Comparison of ENCODE assay signal across 9 mouse cellular contexts in genomic region chr2:158625697-158626096, GRCm38 (mm10). TPM values are rescaled to one million over a fixed set of nuclear protein-coding genes. Genes with fewer than 3 reads are reported as not detected.
DNase-seq lines count a peak whose midpoint lies in the region; ATAC-seq and TF ChIP-seq lines count a peak whose summit lies in the region.
"Had no signal": no experiment of that assay in that cellular context is flagged by ENCODE, and none has a peak within 500 bp of the region (broad histone marks: within the 10 kb centered on the region; RNA-seq: fewer than 3 reads in every experiment).

No protein-coding gene starts in this region.

- H3K4me3 ChIP-seq in layer of hippocampus, adult 2 months, result peak overlapping the region; percentile 93
- peak overlapping the region; percentile 84 for H3K4me3 ChIP-seq in embryonic facial prominence, embryonic 12.5 days
- H3K4me3 ChIP-seq in intestine, embryonic 15.5 days (replicated peaks), result peak overlapping the region; percentile 91
- H3K4me3 ChIP-seq in neural tube, embryonic 12.5 days, result peak overlapping the region; percentile 73

- H3K36me3 ChIP-seq in embryonic facial prominence, embryonic 12.5 days, result peaks cover 26% of the 10 kb centered on the region
- H3K36me3 ChIP-seq in intestine, embryonic 15.5 days, result peaks cover 5% of the 10 kb centered on the region; the same call in 1 of the 2 replicates
- peaks cover 21% of the 10 kb centered on the region for H3K36me3 ChIP-seq in neural tube, embryonic 12.5 days

- peak overlapping the region; percentile 78 for H3K4me2 ChIP-seq in embryonic facial prominence, embryonic 12.5 days (replicated peaks)
- peak overlapping the region; percentile 77 for H3K4me2 ChIP-seq in intestine, embryonic 15.5 days (replicated peaks)
- H3K4me2 ChIP-seq in neural tube, embryonic 12.5 days (replicated peaks), result peak overlapping the region; percentile 77

- H3K27me3 ChIP-seq in embryonic facial prominence, embryonic 12.5 days, result peaks cover 10% of the 10 kb centered on the region; the same call in 1 of the 2 replicates
- peaks cover 13% of the 10 kb centered on the region for H3K27me3 ChIP-seq in intestine, embryonic 15.5 days (replicated peaks)
- peaks cover 12% of the 10 kb centered on the region for H3K27me3 ChIP-seq in neural tube, embryonic 12.5 days (replicated peaks)

- H3K9me3 ChIP-seq in embryonic facial prominence, embryonic 12.5 days, result no peaks in the 10 kb centered on the region
- no peaks in the 10 kb centered on the region for H3K9me3 ChIP-seq in intestine, embryonic 15.5 days
- no peaks in the 10 kb centered on the region for H3K9me3 ChIP-seq in neural tube, embryonic 12.5 days

- no peak for DNase-seq in layer of hippocampus, adult 2 months (ENCODE audit: low spot score in 2 of 2)
- DNase-seq in layer of hippocampus, postnatal 25 days (ENCODE audit: extremely low spot score in 1 of 2, low spot score in 1 of 2), result no peak
- DNase-seq in right cerebral cortex, postnatal 10 days (ENCODE audit: low spot score in 2 of 2), result no peak

- WGBS in embryonic facial prominence, embryonic 12.5 days, result 40% methylated on average over 8 of the region's 8 CpGs
- WGBS in intestine, embryonic 15.5 days, result 30% methylated on average over 8 of the region's 8 CpGs
- 46% methylated on average over 8 of the region's 8 CpGs for WGBS in neural tube, embryonic 12.5 days

- no peak for ATAC-seq in embryonic facial prominence, embryonic 12.5 days (ENCODE audit: insufficient number of reproducible peaks, insufficient read depth, low FRiP score, low TSS enrichment)
- no peak for ATAC-seq in intestine, embryonic 15.5 days
- no peak for ATAC-seq in neural tube, embryonic 12.5 days (ENCODE audit: low FRiP score, low read depth)
- ATAC-seq in megakaryocyte-erythroid progenitor cell, adult 5-6 weeks (replicated peaks; ENCODE audit: low FRiP score, low TSS enrichment, poor library complexity, severe bottlenecking), result no peak
- no peak for ATAC-seq in inflammation-experienced regulatory T-cells, adult 6 months

- no peak for TF ChIP-seq CTCF in layer of hippocampus, adult 2 months (conservative IDR thresholded peaks at IDR 0.05)

- H3K9ac ChIP-seq in embryonic facial prominence, embryonic 12.5 days, result peak overlapping the region; percentile 82
- H3K9ac ChIP-seq in intestine, embryonic 15.5 days, result peak overlapping the region; percentile 84
- peak overlapping the region; percentile 79 for H3K9ac ChIP-seq in neural tube, embryonic 12.5 days

- peaks cover 12% of the 10 kb centered on the region for H3K4me1 ChIP-seq in embryonic facial prominence, embryonic 12.5 days
- H3K4me1 ChIP-seq in intestine, embryonic 15.5 days (replicated peaks), result 0 out of 2 replicates have a peak, but pooled peaks cover 5% of the 10 kb centered on the region
- H3K4me1 ChIP-seq in neural tube, embryonic 12.5 days, result peaks cover 15% of the 10 kb centered on the region

- peak overlapping the region; percentile 96 for H3K27ac ChIP-seq in layer of hippocampus, adult 2 months
- H3K27ac ChIP-seq in embryonic facial prominence, embryonic 12.5 days, result no peak overlapping the region
- H3K27ac ChIP-seq in intestine, embryonic 15.5 days, result no peak overlapping the region
- H3K27ac ChIP-seq in neural tube, embryonic 12.5 days, result no peak overlapping the region

RNA-seq across cellular contexts. Expression of gene Actr5, which starts 1.0 kb away (rescaled TPM):
- 10 to 100 TPM; 11.3 to 12.8 TPM for total RNA-seq in layer of hippocampus, adult 2 months (2021)
- 10 to 100 TPM; 10.0 to 10.2 TPM for total RNA-seq in layer of hippocampus, postnatal 25 days (2021)
- polyA plus RNA-seq in embryonic facial prominence, embryonic 12.5 days (2016; fragmentation: Nextera tagmentation; extraction: Ambion mirVana), result 20.9 and 23.1 TPM in 2 replicates
- polyA plus RNA-seq in intestine, embryonic 15.5 days (2015; fragmentation: Nextera tagmentation; extraction: Ambion mirVana), result 9.3 and 9.4 TPM in 2 replicates
- 20.3 and 20.5 TPM in 2 replicates for polyA plus RNA-seq in neural tube, embryonic 12.5 days (2016; fragmentation: Nextera tagmentation; extraction: Ambion mirVana)
- 13.8 and 21.1 TPM in 2 replicates for total RNA-seq in megakaryocyte-erythroid progenitor cell, adult 5-6 weeks (2014; fragmentation: Nextera tagmentation)
- 16.2 and 31.5 TPM in 2 replicates for total RNA-seq in megakaryocyte-erythroid progenitor cell, adult 5-6 weeks (2017)
- 1 to 10 TPM; 2.5 to 5.2 (median 2.8) TPM for polyA plus RNA-seq in inflammation-experienced regulatory T-cells, adult 6 months (2017; shearing (Covaris generic))

RNA-seq across cellular contexts. Expression of gene Slc32a1, which starts 15.1 kb away (rescaled TPM):
- total RNA-seq in layer of hippocampus, adult 2 months (2021), result 10 to 100 TPM; 63.9 to 65.4 TPM
- total RNA-seq in layer of hippocampus, postnatal 25 days (2021), result 10 to 100 TPM; 68.3 to 77.6 TPM
- polyA plus RNA-seq in embryonic facial prominence, embryonic 12.5 days (2016; fragmentation: Nextera tagmentation; extraction: Ambion mirVana), result not detected in 2 replicates
- not detected in 2 replicates for polyA plus RNA-seq in intestine, embryonic 15.5 days (2015; fragmentation: Nextera tagmentation; extraction: Ambion mirVana)
- 3.5 and 4.4 TPM in 2 replicates for polyA plus RNA-seq in neural tube, embryonic 12.5 days (2016; fragmentation: Nextera tagmentation; extraction: Ambion mirVana)
- total RNA-seq in megakaryocyte-erythroid progenitor cell, adult 5-6 weeks (2014; fragmentation: Nextera tagmentation), result not detected in 2 replicates
- not detected in 2 replicates for total RNA-seq in megakaryocyte-erythroid progenitor cell, adult 5-6 weeks (2017)
- polyA plus RNA-seq in inflammation-experienced regulatory T-cells, adult 6 months (2017; shearing (Covaris generic)), result not detected
- total RNA-seq: gastrocnemius, adult 8-10 months had no signal

RNA-seq across cellular contexts. Expression of gene Ppp1r16b, which starts 39.5 kb away (rescaled TPM):
- 100 to 1,000 TPM; 147 to 150 TPM for total RNA-seq in layer of hippocampus, adult 2 months (2021)
- 100 to 1,000 TPM; 138 to 141 TPM for total RNA-seq in layer of hippocampus, postnatal 25 days (2021)
- 2.5 and 2.9 TPM in 2 replicates for polyA plus RNA-seq in embryonic facial prominence, embryonic 12.5 days (2016; fragmentation: Nextera tagmentation; extraction: Ambion mirVana)
- 4.1 and 4.2 TPM in 2 replicates for polyA plus RNA-seq in intestine, embryonic 15.5 days (2015; fragmentation: Nextera tagmentation; extraction: Ambion mirVana)
- polyA plus RNA-seq in neural tube, embryonic 12.5 days (2016; fragmentation: Nextera tagmentation; extraction: Ambion mirVana), result 4.2 and 4.5 TPM in 2 replicates
- 2.4 and 5.0 TPM in 2 replicates for total RNA-seq in megakaryocyte-erythroid progenitor cell, adult 5-6 weeks (2014; fragmentation: Nextera tagmentation)
- 0.04 and 1.6 TPM in 2 replicates for total RNA-seq in megakaryocyte-erythroid progenitor cell, adult 5-6 weeks (2017)
- 100 to 1,000 TPM; 106 to 120 (median 115) TPM for polyA plus RNA-seq in inflammation-experienced regulatory T-cells, adult 6 months (2017; shearing (Covaris generic))

Comparison
In these comparisons a context has a peak if more than half of its experiments do, and no peak if none do; other contexts are left out.
1. RNA of gene Ppp1r16b, which starts 39.5 kb away (polyA plus RNA-seq): 106 to 120 TPM in inflammation-experienced regulatory T-cells, adult 6 months; 4.2 to 4.5 TPM in neural tube, embryonic 12.5 days, 4.1 to 4.2 TPM in intestine, embryonic 15.5 days and 2.5 to 2.9 TPM in embryonic facial prominence, embryonic 12.5 days; every median in the first group is over 10 times any median in the second.
2. Peak in every context shown above with its lines, with median percentiles within 50 percentile points of each other: H3K4me3 ChIP-seq, H3K4me2 ChIP-seq and H3K9ac ChIP-seq.